Mouse (Mus musculus) olfactory bulb, adult 2 months (tissue): Measurements from ENCODE around the gene Hoxd3.

Source experiments
- CTCF ChIP-seq: fragments of 200-500 bp; IDR thresholded peaks from 2 replicates; pipeline ENCODE4 v1.5.1; 2012; ENCODE audit warnings: low read depth, mild to moderate bottlenecking, low read length, moderate library complexity; ENCODE audit not compliant: insufficient read depth
- POLR2A ChIP-seq: fragments of 200-500 bp; IDR thresholded peaks from 2 replicates; pipeline ENCODE4 v1.6.1; 2012; ENCODE audit warnings: mild to moderate bottlenecking, low read depth, low read length, moderate library complexity; ENCODE audit not compliant: insufficient read depth

DNA sequence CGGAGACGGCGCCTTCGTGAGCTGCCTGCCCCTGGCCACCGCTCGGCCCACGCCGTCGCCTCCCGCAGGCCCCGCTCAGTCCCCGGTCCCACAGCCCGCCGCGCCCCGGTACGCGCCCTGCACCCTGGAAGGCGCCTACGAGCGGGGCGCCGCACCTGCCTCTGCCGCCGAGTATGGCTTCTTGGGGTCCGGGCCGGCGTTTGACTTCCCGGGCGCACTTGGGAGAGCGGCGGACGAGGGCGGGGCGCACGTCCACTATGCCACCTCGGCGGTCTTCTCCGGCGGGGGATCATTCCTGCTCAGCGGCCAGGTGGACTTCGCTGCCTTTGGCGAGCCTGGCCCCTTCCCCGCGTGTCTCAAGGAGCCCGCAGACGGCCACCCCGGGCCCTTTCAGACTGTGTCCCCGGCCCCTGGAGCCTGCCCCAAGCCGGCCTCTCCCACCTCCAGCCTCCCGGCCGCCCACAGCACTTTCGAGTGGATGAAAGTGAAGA is 51.6 kb downstream of the Hoxd3 start:
- TF ChIP-seq CTCF (no peak), POLR2A (no peak)
